Mouse (Mus musculus) R1 (cell line): ENCODE results near the gene Ccdc12.

Experiments
- DNase-seq: peaks from one replicate; pipeline ENCODE4 v3.0.0-alpha.2; 2018; ENCODE audit warnings: low read depth, low spot score

Gene Ccdc12

DNA sequence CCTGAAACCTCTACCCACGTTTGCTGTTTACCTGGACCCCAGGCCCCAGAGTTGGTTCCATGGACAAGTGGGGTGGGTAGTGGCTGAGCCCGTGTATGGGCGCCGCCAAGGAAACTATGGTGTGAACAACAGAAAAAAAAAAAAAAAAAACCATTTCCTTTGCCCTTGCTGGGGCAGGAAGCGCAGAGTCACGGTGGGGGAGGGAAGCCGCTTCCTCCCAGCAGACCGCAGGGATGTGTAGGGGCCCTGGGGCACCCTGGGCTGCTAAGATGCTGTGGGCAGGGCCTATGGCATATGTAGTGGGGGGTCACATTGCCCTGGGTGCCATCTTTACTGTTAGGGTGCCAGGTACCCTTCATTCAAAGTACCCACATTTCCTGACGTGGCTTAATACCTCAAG is 11.1 kb upstream of the Ccdc12 start:
- no peak for DNase-seq

DNA sequence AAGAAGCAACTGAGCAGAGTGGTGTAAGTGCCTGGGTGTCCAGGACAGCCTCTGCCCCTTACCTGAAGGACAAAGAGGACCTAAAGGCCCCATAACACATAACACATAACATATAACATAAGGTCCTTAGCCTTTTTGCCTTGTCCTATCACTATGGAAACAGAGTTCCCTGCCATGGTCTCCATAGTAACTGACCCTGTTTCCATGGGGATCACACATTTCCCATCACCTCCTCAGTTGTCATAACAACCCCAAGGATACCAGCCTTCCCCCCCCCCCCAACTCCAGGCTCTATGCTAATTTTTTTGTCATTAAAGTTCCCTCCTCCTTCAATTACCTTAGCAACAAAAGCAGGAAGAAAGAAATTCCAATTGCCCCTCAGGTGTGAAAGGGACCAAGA is 6.5 kb upstream of the Ccdc12 start:
- peak; percentile 47 for DNase-seq

- DNase-seq = peak; percentile 64
These were observed 4.2 kb upstream of the Ccdc12 start for GRCm38 (mm10) chr9:110651931-110652722.

DNA sequence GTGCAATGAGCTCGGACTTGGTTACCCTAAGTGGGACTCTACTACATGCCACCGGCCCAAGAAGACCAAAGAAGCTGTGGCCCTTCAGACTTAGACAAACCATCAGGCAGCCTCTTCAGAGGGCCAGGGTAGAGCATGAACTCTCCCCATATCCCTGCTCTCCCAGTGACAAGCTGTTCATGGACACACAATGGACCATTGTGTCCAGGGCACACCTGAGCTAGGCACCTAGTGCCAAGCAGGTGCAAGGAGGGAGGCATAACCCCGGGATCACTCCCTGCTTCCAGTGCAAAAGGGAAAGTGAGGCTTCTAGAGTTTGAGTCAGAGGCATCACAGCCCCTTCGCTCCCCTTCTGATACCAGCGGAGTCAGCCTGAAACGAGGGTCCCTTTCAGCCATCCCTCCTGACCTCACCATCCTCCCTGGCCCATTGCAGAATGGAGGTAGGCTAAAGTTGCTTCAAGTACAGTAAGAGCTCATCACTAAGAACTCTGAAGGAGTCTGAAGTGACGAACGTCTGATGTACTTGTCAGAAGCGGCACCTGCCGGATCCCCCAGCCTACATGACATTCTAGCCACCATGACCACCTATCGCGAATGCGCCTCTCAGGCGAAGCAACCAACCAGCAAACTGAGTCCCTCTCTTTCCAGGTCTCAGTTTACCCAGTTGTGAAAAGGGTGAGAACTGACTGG is 3.2 kb upstream of the Ccdc12 start:
- no peak for DNase-seq

- DNase-seq = peak; percentile 96
These were observed 2.4 kb upstream of the Ccdc12 start, which contains the start of gene Nbeal2 for GRCm38 (mm10) chr9:110653655-110654461. TSS of gene Nbeal2 (minus strand) at chr9:110654161.

DNA sequence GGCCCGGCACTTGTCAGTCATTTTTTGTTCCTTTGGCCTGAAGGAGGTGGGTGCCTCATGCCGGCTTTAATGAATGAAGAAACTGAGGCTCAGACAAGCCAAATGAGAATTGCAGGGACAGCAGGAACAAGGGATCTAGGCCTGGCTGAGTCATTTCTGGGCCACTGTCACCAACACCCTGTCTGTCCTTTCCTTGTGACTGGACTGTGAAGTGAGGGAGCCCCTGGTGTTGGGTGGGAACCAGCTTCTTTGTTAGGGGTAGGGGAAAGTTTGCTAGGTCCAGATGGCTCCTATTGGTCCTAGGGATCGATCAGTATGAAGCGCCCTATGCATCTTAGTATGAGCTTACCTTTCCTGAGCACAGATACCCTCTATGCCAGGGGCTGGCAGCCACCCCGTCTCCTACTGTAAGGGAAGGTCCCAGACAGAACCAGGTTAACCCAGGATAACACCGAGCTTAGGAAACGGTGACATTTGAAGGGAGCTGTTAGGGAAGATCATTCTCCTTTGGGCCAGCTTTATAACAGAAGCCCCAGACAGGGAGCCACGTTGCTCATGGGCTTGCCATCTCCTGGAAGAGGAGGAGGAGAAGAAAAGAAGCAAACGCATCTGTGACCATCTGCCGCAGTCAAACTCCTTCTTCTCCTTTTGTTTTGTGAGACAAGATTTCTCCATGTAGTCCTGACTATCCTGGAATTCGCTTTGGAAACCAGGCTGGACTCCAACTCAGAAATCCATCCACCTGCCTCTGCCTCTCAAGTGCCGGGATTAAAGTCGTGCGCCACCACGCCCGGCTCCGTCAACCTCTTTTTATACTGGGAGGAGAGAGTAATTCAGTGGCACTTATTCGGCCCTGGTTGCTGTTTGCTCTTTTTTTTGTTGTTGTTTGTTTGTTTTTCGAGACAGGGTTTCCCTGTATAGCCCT is 1.3 kb upstream of the Ccdc12 start:
- DNase-seq = no peak

DNA sequence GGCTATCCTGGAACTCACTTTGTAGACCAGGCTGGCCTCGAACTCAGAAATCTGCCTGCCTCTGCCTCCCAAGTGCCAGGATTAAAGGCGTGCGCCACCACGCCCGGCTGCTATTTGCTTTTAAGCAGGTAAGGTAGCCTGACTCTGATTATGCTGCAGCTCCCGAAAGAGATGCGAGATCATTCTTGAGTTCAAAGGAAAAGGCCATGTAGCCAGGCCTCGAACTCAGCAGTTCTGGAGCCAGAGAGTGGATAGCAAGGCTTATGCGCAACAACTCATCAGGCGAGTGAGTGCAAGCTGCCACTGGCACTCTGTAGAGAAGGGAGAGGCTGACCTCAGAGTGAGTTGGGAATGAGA is 674 bp upstream of the Ccdc12 start:
- no peak for DNase-seq

DNA sequence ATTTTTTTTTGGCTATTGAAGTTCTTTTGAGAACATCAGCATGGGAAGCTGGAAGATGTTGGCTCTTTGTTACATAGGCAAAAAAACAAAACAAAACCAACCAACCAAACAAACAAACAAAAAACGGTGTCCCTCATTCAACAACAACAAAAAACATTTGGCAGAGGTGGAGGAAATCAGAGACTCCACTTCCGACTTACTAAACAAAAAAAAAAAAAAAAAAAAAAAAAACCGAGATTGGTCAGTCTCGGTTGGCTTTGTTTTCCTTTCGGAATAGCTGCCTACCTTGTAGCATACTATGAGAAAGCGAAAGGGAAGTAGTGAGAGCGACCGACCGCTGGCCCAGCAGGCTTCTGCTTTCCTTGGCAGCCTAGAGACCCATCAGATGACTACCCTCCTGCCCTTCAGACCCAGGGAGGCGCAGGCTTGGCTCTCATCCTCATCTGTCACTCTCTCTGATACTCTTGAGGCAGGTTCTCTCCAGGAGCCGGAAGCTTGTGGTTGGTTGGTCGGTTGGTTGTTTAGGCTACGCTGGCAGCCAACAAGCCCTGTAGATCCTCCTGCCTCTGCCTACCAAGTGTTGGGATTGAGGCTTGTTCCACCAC is 1.3 kb downstream of the Ccdc12 start:
- no peak for DNase-seq

DNA sequence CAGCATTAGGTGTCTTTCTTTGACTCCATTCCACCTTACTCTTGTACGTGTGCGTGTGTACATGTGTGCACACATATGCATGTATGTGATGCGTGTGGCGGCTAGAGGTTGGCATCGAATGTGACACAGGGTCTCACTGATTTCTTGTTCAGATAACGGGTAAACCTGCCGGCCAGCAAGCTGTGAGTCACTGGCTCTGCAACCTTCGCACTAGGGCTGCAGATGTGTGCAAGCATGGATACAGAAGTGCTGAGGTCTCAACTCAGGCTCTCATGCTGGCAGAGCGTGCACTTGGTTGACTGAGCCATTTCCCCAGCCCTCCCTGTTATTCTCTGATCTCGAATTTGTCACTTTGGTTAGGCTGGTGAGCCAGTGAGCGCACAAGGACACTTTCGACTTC is 3.2 kb downstream of the Ccdc12 start:
- DNase-seq = no peak

- DNase-seq = peak; percentile 34
These were observed 3.9 kb downstream of the Ccdc12 start for GRCm38 (mm10) chr9:110660208-110660607.

GRCm38 (mm10) chr9:110660856-110661612 is 4.7 kb downstream of the Ccdc12 start:
- no peak for DNase-seq

GRCm38 (mm10) chr9:110662844-110663243 is 6.5 kb downstream of the Ccdc12 start:
- no peak for DNase-seq

GRCm38 (mm10) chr9:110665912-110666311 is 9.6 kb downstream of the Ccdc12 start:
- DNase-seq = peak; percentile 35

DNA sequence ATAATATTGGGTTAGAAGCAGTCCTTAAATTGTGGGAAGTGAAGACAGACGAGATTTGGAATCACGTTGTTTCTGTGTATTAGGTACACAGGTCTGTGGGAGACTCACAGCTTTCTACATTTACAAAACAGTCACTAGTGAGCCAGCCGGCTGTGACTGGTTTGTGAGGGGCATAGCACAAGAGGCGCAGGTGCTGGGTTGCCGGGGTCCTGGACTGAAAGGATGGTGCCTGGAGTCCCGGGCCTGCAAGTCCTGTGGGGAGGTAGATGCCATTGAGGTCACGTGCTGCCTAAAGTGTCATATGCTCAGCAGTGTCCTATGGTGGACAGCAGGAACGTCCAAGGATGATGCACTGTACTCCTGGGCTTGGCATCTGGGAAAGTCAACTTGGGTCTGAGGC is 10.1 kb downstream of the Ccdc12 start:
- DNase-seq = peak; percentile 53

DNA sequence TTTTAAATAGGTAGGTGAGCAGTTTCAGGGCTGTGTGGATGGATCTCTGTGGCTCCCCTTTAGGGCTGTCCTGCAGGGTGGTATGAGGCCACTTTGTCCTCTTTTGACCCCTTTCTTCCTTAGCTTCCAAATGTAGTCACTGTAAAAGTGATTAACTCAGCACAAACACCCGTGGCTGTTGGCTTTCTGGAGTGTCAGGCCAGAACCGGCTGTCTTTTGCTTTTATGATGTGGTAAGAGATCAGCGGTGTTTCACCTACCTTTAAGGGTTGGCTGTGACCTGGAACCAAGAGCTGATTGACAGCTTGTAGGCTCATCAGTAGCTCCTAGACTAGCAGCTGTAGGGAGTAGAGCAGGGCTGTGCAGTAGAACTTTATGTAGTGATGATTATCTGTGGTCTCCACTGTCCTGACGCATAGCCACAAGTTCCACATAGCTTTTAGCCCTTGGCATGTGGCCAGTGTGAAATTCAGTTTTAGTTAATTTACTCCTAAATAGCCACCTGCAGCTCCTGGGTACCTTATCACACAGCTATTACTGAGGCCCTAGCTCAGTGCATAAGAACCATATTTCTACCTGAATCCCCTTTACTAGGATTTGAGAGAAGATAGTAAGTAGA is 11.0 kb downstream of the Ccdc12 start:
- no peak for DNase-seq

DNA sequence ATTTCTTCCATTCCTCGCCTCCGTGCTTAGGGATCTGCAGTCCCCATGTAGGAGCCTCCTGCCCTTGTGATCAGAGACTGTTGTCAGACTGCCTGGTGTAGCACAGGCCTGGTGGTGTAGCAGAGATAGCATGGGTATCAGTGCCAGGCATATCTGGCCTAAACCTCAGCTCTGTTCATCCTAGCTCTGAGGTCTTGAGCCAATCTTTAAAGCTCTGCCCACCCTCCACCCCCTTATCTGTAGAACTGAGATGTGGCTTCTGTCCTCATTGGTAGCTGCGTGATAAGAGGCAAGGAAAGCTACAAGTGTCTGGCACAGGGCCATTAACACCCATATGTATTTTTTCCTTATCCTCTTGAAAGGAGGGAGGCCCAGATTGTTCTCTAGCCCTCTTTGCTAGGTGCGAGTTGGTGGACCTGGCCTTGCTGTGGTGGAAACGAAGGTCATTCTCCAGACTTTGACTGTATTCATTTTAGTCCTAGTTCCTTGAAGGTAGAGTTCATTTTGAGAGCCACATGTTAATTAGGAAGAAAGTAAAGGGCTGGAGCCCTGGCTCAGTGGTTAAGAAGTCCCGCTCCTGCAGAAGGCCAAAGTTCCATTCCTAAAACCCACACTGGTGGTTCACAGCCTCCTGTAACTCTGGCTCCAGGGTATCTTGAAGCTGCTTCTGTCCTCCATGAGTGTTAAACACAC is 12.4 kb downstream of the Ccdc12 start:
- DNase-seq = no peak

- no peak for DNase-seq
These were observed 13.5 kb downstream of the Ccdc12 start for GRCm38 (mm10) chr9:110669785-110670184.

DNA sequence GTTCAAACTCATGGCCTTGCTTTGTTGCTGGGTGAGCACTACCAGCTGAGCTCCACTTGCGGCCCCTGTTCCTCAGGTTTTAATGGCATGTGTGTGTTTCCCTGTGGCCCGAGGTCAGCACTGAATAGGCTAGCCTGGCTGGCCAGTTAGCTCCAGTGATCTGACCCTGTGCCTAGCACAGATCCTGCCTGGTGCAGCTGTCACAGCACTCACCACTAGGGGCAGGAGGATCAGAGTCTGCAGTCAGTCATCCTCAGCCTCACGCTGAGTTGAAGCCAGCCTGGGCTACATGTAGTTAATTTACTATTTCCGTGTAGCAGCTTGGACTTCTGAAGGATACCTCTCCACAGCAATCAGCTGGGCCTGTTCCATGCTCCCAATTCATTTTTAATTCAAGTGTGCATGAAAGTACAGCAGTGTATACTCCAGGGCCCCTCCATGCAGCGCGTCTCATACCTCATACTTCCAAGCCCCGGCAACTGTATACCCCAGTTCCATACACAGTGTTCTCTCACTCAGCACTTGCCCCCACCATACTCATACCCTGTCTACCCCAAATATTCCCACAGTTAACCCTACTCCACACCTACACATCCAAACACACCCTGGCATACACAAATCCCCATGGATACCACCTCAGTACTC is 16.3 kb downstream of the Ccdc12 start:
- peak; percentile 59 for DNase-seq
